Comparison of ENCODE assay signal across 8 mouse cellular contexts in genomic region chrX:101329372-101330028, GRCm38 (mm10). TPM values are rescaled to one million over a fixed set of nuclear protein-coding genes. Genes with fewer than 3 reads are reported as not detected.
DNase-seq lines count a peak whose midpoint lies in the region; ATAC-seq and TF ChIP-seq lines count a peak whose summit lies in the region.

No protein-coding gene starts in this region.

- 0 out of 2 replicates have a peak overlapping the region, but pooled peaks have one; percentile 7 for H3K4me2 ChIP-seq in embryonic facial prominence, embryonic 13.5 days
- 0 out of 2 replicates have a peak overlapping the region, but pooled peaks have one; percentile 4 for H3K4me2 ChIP-seq in kidney, embryonic 16.5 days (replicated peaks; ENCODE audit: low read depth, low read length)
- H3K4me2 ChIP-seq in liver, embryonic 11.5 days, result no peak overlapping the region
- no peak overlapping the region for H3K4me2 ChIP-seq in stomach, postnatal 0 days (replicated peaks; ENCODE audit: low read depth)

- H3K36me3 ChIP-seq in embryonic facial prominence, embryonic 13.5 days, result no peaks in the 10 kb centered on the region
- H3K36me3 ChIP-seq in kidney, embryonic 16.5 days (ENCODE audit: insufficient read depth, low read length), result no peaks in the 10 kb centered on the region
- no peaks in the 10 kb centered on the region for H3K36me3 ChIP-seq in liver, embryonic 11.5 days (ENCODE audit: control insufficient read depth, insufficient read depth, low read length)
- no peaks in the 10 kb centered on the region for H3K36me3 ChIP-seq in stomach, postnatal 0 days (ENCODE audit: control insufficient read depth, insufficient read depth, low read length)

- 25% methylated on average over 10 of the region's 10 CpGs for WGBS in embryonic facial prominence, embryonic 13.5 days
- WGBS in kidney, embryonic 16.5 days, result 25% methylated on average over 9 of the region's 10 CpGs
- WGBS in liver, embryonic 11.5 days, result 21% methylated on average over 9 of the region's 10 CpGs
- WGBS in stomach, postnatal 0 days, result 17% methylated on average over 10 of the region's 10 CpGs

- peak; percentile 89 for TF ChIP-seq CTCF in stomach, postnatal 0 days (IDR thresholded peaks at IDR 0.05; ENCODE audit: low read depth)

- no peak for TF ChIP-seq EP300 in stomach, postnatal 0 days (optimal IDR thresholded peaks at IDR 0.05)

- peak overlapping the region; percentile 51; the same call in 1 of the 2 replicates for H3K27ac ChIP-seq in embryonic facial prominence, embryonic 13.5 days
- peak overlapping the region; percentile 81 for H3K27ac ChIP-seq in kidney, embryonic 16.5 days (ENCODE audit: low read length)
- no peak overlapping the region for H3K27ac ChIP-seq in liver, embryonic 11.5 days (ENCODE audit: low read depth, low read length)
- H3K27ac ChIP-seq in stomach, postnatal 0 days (replicated peaks), result peak overlapping the region; percentile 63

- peaks cover 4% of the 10 kb centered on the region; the same call in 1 of the 2 replicates for H3K27me3 ChIP-seq in embryonic facial prominence, embryonic 13.5 days
- no peaks in the 10 kb centered on the region; the same call in 1 of the 2 replicates for H3K27me3 ChIP-seq in kidney, embryonic 16.5 days (ENCODE audit: insufficient read depth, low read length)
- no peaks in the 10 kb centered on the region; the same call in 1 of the 2 replicates for H3K27me3 ChIP-seq in liver, embryonic 11.5 days (replicated peaks; ENCODE audit: control insufficient read depth, insufficient read depth, low read length)
- H3K27me3 ChIP-seq in stomach, postnatal 0 days (ENCODE audit: control insufficient read depth, insufficient read depth, low read length), result no peaks in the 10 kb centered on the region

- peaks cover 5% of the 10 kb centered on the region; the same call in 1 of the 2 replicates for H3K4me1 ChIP-seq in embryonic facial prominence, embryonic 13.5 days
- H3K4me1 ChIP-seq in kidney, embryonic 16.5 days (ENCODE audit: insufficient read depth, low read length), result 0 out of 2 replicates have a peak, but pooled peaks cover 13% of the 10 kb centered on the region
- H3K4me1 ChIP-seq in liver, embryonic 11.5 days (replicated peaks; ENCODE audit: control insufficient read depth, insufficient read depth, low read length), result 0 out of 2 replicates have a peak, but pooled peaks cover 2% of the 10 kb centered on the region
- H3K4me1 ChIP-seq in stomach, postnatal 0 days (replicated peaks; ENCODE audit: control insufficient read depth, insufficient read depth), result no peaks in the 10 kb centered on the region

- DNase-seq in 416B (ENCODE audit: low read depth), result peak; percentile 61
- peak; percentile 28 for DNase-seq in adrenal gland, adult 8-10 months
- DNase-seq in heart, adult 9 months (ENCODE audit: low spot score in 2 of 2), result peak; percentile 16 to 59
- peak; percentile 37 for DNase-seq in liver, embryonic 11.5 days (ENCODE audit: low spot score)
- DNase-seq in neural tube, embryonic 10.5 days (ENCODE audit: extremely low spot score, low spot score), result peak; percentile 58
- peak; percentile 39 for DNase-seq in stomach, postnatal 0 days (ENCODE audit: low spot score)

- ATAC-seq in embryonic facial prominence, embryonic 13.5 days (ENCODE audit: insufficient number of reproducible peaks, insufficient read depth, low FRiP score, low TSS enrichment, low read depth), result no peak
- no peak for ATAC-seq in kidney, embryonic 16.5 days (ENCODE audit: low FRiP score, low TSS enrichment)
- ATAC-seq in liver, embryonic 11.5 days (replicated peaks; ENCODE audit: low FRiP score), result no peak
- no peak for ATAC-seq in stomach, postnatal 0 days (ENCODE audit: low FRiP score, low TSS enrichment)

- H3K9ac ChIP-seq in embryonic facial prominence, embryonic 13.5 days, result no peak overlapping the region
- H3K9ac ChIP-seq in kidney, embryonic 16.5 days (replicated peaks; ENCODE audit: low read length), result 0 out of 2 replicates have a peak overlapping the region, but pooled peaks have one; percentile 16
- no peak overlapping the region for H3K9ac ChIP-seq in liver, embryonic 11.5 days (ENCODE audit: low read depth, low read length)
- H3K9ac ChIP-seq in stomach, postnatal 0 days (ENCODE audit: low read length), result no peak overlapping the region

- H3K9me3 ChIP-seq in embryonic facial prominence, embryonic 13.5 days, result no peaks in the 10 kb centered on the region
- H3K9me3 ChIP-seq in kidney, embryonic 16.5 days (ENCODE audit: low read length), result no peaks in the 10 kb centered on the region
- no peaks in the 10 kb centered on the region for H3K9me3 ChIP-seq in liver, embryonic 11.5 days (ENCODE audit: control insufficient read depth, low read length)
- H3K9me3 ChIP-seq in stomach, postnatal 0 days (ENCODE audit: control insufficient read depth, low read length), result no peaks in the 10 kb centered on the region

- H3K4me3 ChIP-seq in embryonic facial prominence, embryonic 13.5 days, result no peak overlapping the region
- no peak overlapping the region for H3K4me3 ChIP-seq in kidney, embryonic 16.5 days (ENCODE audit: low read length)
- no peak overlapping the region for H3K4me3 ChIP-seq in liver, embryonic 11.5 days (ENCODE audit: low read depth, low read length)
- H3K4me3 ChIP-seq in stomach, postnatal 0 days (ENCODE audit: low read depth, low read length), result no peak overlapping the region

RNA-seq across cellular contexts. Expression of gene Nlgn3, which starts 30.5 kb away (rescaled TPM):
- 10 to 100 TPM; 23.5 to 27.3 (median 25.8) TPM for total RNA-seq in adrenal gland, adult 8-10 months (2022)
- 14.2 and 20.8 TPM in 2 replicates for polyA plus RNA-seq in embryonic facial prominence, embryonic 13.5 days (2015; fragmentation: Nextera tagmentation; extraction: Ambion mirVana)
- 6.8 and 7.5 TPM in 2 replicates for polyA plus RNA-seq in kidney, embryonic 16.5 days (2015; fragmentation: Nextera tagmentation; extraction: Ambion mirVana)
- polyA plus RNA-seq in liver, embryonic 11.5 days (2014; fragmentation: Nextera tagmentation; extraction: Ambion mirVana), result 0.51 and 0.59 TPM in 2 replicates
- polyA plus RNA-seq in stomach, postnatal 0 days (2015; fragmentation: Nextera tagmentation; extraction: Ambion mirVana), result 1.7 TPM in 2 replicates

RNA-seq across cellular contexts. Expression of gene Gjb1, which starts 46.7 kb away (rescaled TPM):
- under 1 TPM in 1 of 4 experiments, not detected in 3; 0.48 TPM for total RNA-seq in adrenal gland, adult 8-10 months (2022)
- polyA plus RNA-seq in embryonic facial prominence, embryonic 13.5 days (2015; fragmentation: Nextera tagmentation; extraction: Ambion mirVana), result 1.8 TPM in 1 of 2 replicates, not detected in the other
- 33.6 and 40.6 TPM in 2 replicates for polyA plus RNA-seq in kidney, embryonic 16.5 days (2015; fragmentation: Nextera tagmentation; extraction: Ambion mirVana)
- 33.6 and 34.5 TPM in 2 replicates for polyA plus RNA-seq in liver, embryonic 11.5 days (2014; fragmentation: Nextera tagmentation; extraction: Ambion mirVana)
- polyA plus RNA-seq in stomach, postnatal 0 days (2015; fragmentation: Nextera tagmentation; extraction: Ambion mirVana), result 49.0 and 52.2 TPM in 2 replicates

RNA-seq across cellular contexts. Expression of gene Med12, which starts 55.7 kb away (rescaled TPM):
- 10 to 100 TPM; 28.9 to 61.1 (median 42.5) TPM for total RNA-seq in adrenal gland, adult 8-10 months (2022)
- 33.2 and 39.2 TPM in 2 replicates for polyA plus RNA-seq in embryonic facial prominence, embryonic 13.5 days (2015; fragmentation: Nextera tagmentation; extraction: Ambion mirVana)
- polyA plus RNA-seq in kidney, embryonic 16.5 days (2015; fragmentation: Nextera tagmentation; extraction: Ambion mirVana), result 40.8 and 42.3 TPM in 2 replicates
- polyA plus RNA-seq in liver, embryonic 11.5 days (2014; fragmentation: Nextera tagmentation; extraction: Ambion mirVana), result 36.5 and 41.1 TPM in 2 replicates
- 10.1 and 11.7 TPM in 2 replicates for polyA plus RNA-seq in stomach, postnatal 0 days (2015; fragmentation: Nextera tagmentation; extraction: Ambion mirVana)

Comparison
In these comparisons a context has a peak if more than half of its experiments do, and no peak if none do; other contexts are left out.
1. H3K4me2 ChIP-seq: peak in embryonic facial prominence, embryonic 13.5 days (single experiment) and kidney, embryonic 16.5 days (single experiment); none in liver, embryonic 11.5 days (single experiment) and stomach, postnatal 0 days (single experiment).
2. RNA of gene Gjb1, which starts 46.7 kb away (polyA plus RNA-seq): 49.0 to 52.2 TPM in stomach, postnatal 0 days, 33.6 to 40.6 TPM in kidney, embryonic 16.5 days and 33.6 to 34.5 TPM in liver, embryonic 11.5 days; 1.8 TPM in embryonic facial prominence, embryonic 13.5 days; every median in the first group is over 10 times any median in the second.
3. Peak in every context shown above with its lines, with median percentiles within 50 percentile points of each other: DNase-seq.